Mouse (Mus musculus): ENCODE measurements around the gene Tdrd1. TPM values are rescaled to one million over a fixed set of nuclear protein-coding genes. Genes with fewer than 3 reads are reported as not detected.

Tdrd1 gene
- polyA plus RNA-seq, 1 experiment = 0.18 TPM

DNA sequence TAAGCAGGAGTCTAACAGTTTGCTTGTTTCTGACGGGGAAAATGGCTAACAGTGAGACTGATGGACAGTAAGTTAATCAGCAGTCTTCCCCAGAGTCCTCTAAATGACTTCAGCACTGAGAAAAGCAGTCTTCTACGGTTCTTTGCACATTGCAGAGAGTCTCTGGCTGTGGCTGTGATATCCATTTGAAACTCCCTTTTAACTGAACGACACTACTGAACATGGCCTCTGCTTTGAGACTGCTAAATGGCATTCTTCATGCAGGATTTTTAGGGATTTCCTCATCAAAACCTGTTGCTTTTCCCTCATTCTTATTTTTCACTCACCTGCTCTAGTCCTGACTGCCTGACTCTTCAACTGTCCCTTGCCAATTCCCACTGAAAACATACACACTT lies 23.7 kb upstream of the Tdrd1 start:
- Histone ChIP-seq H3K4me1 (ENCODE audit: control insufficient read depth, insufficient read depth, low read length) (no peaks in the 10 kb centered on the region), H3K4me3 (ENCODE audit: insufficient read depth, low read length) (no peak overlapping the region), H3K27ac (ENCODE audit: insufficient read depth, low read length) (no peak overlapping the region)
- TF ChIP-seq POLR2A (IDR thresholded peaks at IDR 0.05; ENCODE audit: low read depth, low read length) = no peak
- TF ChIP-seq CTCF (IDR thresholded peaks at IDR 0.05; ENCODE audit: borderline replicate concordance, insufficient read depth, low read length) = no peak

GRCm38 (mm10) chr19:56805366-56805765 lies 20.6 kb upstream of the Tdrd1 start:
- H3K27ac ChIP-seq (ENCODE audit: insufficient read depth, low read length) = no peak overlapping the region
- TF ChIP-seq POLR2A (IDR thresholded peaks at IDR 0.05; ENCODE audit: low read depth, low read length) = no peak
- no peak for TF ChIP-seq CTCF (IDR thresholded peaks at IDR 0.05; ENCODE audit: borderline replicate concordance, insufficient read depth, low read length)
- no peak overlapping the region for H3K4me3 ChIP-seq (ENCODE audit: insufficient read depth, low read length)
- H3K4me1 ChIP-seq (ENCODE audit: control insufficient read depth, insufficient read depth, low read length) = no peaks in the 10 kb centered on the region

GRCm38 (mm10) chr19:56807122-56807521 lies 18.9 kb upstream of the Tdrd1 start:
- TF ChIP-seq CTCF (IDR thresholded peaks at IDR 0.05; ENCODE audit: borderline replicate concordance, insufficient read depth, low read length) = no peak
- no peak for TF ChIP-seq POLR2A (IDR thresholded peaks at IDR 0.05; ENCODE audit: low read depth, low read length)
- H3K4me1 ChIP-seq (ENCODE audit: control insufficient read depth, insufficient read depth, low read length) = no peaks in the 10 kb centered on the region
- no peak overlapping the region for H3K27ac ChIP-seq (ENCODE audit: insufficient read depth, low read length)
- H3K4me3 ChIP-seq (ENCODE audit: insufficient read depth, low read length) = no peak overlapping the region

GRCm38 (mm10) chr19:56808771-56809170 lies 17.2 kb upstream of the Tdrd1 start:
- no peak overlapping the region for H3K4me3 ChIP-seq (ENCODE audit: insufficient read depth, low read length)
- H3K27ac ChIP-seq (ENCODE audit: insufficient read depth, low read length) = no peak overlapping the region
- TF ChIP-seq POLR2A (IDR thresholded peaks at IDR 0.05; ENCODE audit: low read depth, low read length) = no peak
- no peak for TF ChIP-seq CTCF (IDR thresholded peaks at IDR 0.05; ENCODE audit: borderline replicate concordance, insufficient read depth, low read length)
- H3K4me1 ChIP-seq (ENCODE audit: control insufficient read depth, insufficient read depth, low read length) = peaks cover 8% of the 10 kb centered on the region; the same call in 1 of the 2 replicates

- H3K27ac ChIP-seq (ENCODE audit: insufficient read depth, low read length) = peak overlapping the region; percentile 29; the same call in 1 of the 2 replicates
- H3K4me3 ChIP-seq (ENCODE audit: insufficient read depth, low read length) = no peak overlapping the region
- TF ChIP-seq POLR2A (IDR thresholded peaks at IDR 0.05; ENCODE audit: low read depth, low read length) = no peak
- no peak for TF ChIP-seq CTCF (IDR thresholded peaks at IDR 0.05; ENCODE audit: borderline replicate concordance, insufficient read depth, low read length)
- peaks cover 8% of the 10 kb centered on the region; the same call in 1 of the 2 replicates for H3K4me1 ChIP-seq (ENCODE audit: control insufficient read depth, insufficient read depth, low read length)
Measured at GRCm38 (mm10) chr19:56810641-56811146, 15.3 kb upstream of the Tdrd1 start.

- peak; percentile 53; the same call in 1 of the 2 replicates for TF ChIP-seq CTCF (IDR thresholded peaks at IDR 0.05; ENCODE audit: borderline replicate concordance, insufficient read depth, low read length)
- TF ChIP-seq POLR2A (IDR thresholded peaks at IDR 0.05; ENCODE audit: low read depth, low read length) = no peak
- Histone ChIP-seq H3K27ac (ENCODE audit: insufficient read depth, low read length) (no peak overlapping the region), H3K4me3 (ENCODE audit: insufficient read depth, low read length) (no peak overlapping the region), H3K4me1 (ENCODE audit: control insufficient read depth, insufficient read depth, low read length) (peaks cover 8% of the 10 kb centered on the region; the same call in 1 of the 2 replicates)
Measured at GRCm38 (mm10) chr19:56811590-56811989, 14.4 kb upstream of the Tdrd1 start.

GRCm38 (mm10) chr19:56813360-56813759 lies 12.6 kb upstream of the Tdrd1 start:
- peaks cover 14% of the 10 kb centered on the region for H3K4me1 ChIP-seq (ENCODE audit: control insufficient read depth, insufficient read depth, low read length)
- no peak overlapping the region for H3K4me3 ChIP-seq (ENCODE audit: insufficient read depth, low read length)
- TF ChIP-seq POLR2A (IDR thresholded peaks at IDR 0.05; ENCODE audit: low read depth, low read length) (no peak), CTCF (IDR thresholded peaks at IDR 0.05; ENCODE audit: borderline replicate concordance, insufficient read depth, low read length) (no peak)
- H3K27ac ChIP-seq (ENCODE audit: insufficient read depth, low read length) = peak overlapping the region; percentile 91

- no peak overlapping the region for H3K27ac ChIP-seq (ENCODE audit: insufficient read depth, low read length)
- TF ChIP-seq POLR2A (IDR thresholded peaks at IDR 0.05; ENCODE audit: low read depth, low read length) (no peak), CTCF (IDR thresholded peaks at IDR 0.05; ENCODE audit: borderline replicate concordance, insufficient read depth, low read length) (no peak)
- H3K4me3 ChIP-seq (ENCODE audit: insufficient read depth, low read length) = no peak overlapping the region
- H3K4me1 ChIP-seq (ENCODE audit: control insufficient read depth, insufficient read depth, low read length) = peaks cover 18% of the 10 kb centered on the region
Measured at GRCm38 (mm10) chr19:56817851-56818526, 8.0 kb upstream of the Tdrd1 start.

GRCm38 (mm10) chr19:56821040-56821797 lies 4.8 kb upstream of the Tdrd1 start:
- Histone ChIP-seq H3K4me3 (ENCODE audit: insufficient read depth, low read length) (peak overlapping the region; percentile 94), H3K4me1 (ENCODE audit: control insufficient read depth, insufficient read depth, low read length) (peaks cover 13% of the 10 kb centered on the region), H3K27ac (ENCODE audit: insufficient read depth, low read length) (no peak overlapping the region)
- TF ChIP-seq POLR2A (IDR thresholded peaks at IDR 0.05; ENCODE audit: low read depth, low read length) (no peak), CTCF (IDR thresholded peaks at IDR 0.05; ENCODE audit: borderline replicate concordance, insufficient read depth, low read length) (no peak)
